Mouse (Mus musculus) stomach, embryonic 15.5 days (tissue): Measurements from ENCODE around the gene Wnt9b. TPM values are rescaled to one million over a fixed set of nuclear protein-coding genes. Genes with fewer than 3 reads are reported as not detected.

Experiments
- ATAC-seq: fragments of 200-750 bp; cut with Nextera tagmentation; 2 replicates; pipeline ENCODE4 v1.8.0; 2017; ENCODE audit warnings: low read depth, moderate number of reproducible peaks, moderate TSS enrichment; ENCODE audit not compliant: insufficient read depth, low FRiP score
- H3K27ac ChIP-seq: fragments of 300-500 bp; sonication (generic); 2 replicates; pipeline ENCODE4 v1.5.1; 2015; ENCODE audit warnings: mild to moderate bottlenecking, inconsistent platforms
- H3K27me3 ChIP-seq: fragments of 300-500 bp; sonication (generic); replicated peaks from 2 replicates; pipeline ENCODE4 v1.6.1; 2015; ENCODE audit warnings: inconsistent platforms
- H3K36me3 ChIP-seq: fragments of 300-500 bp; sonication (generic); 2 replicates; pipeline ENCODE4 v1.6.1; 2015; ENCODE audit warnings: inconsistent platforms
- H3K4me1 ChIP-seq: fragments of 300-500 bp; sonication (generic); 2 replicates; pipeline ENCODE4 v1.6.1; 2015; ENCODE audit warnings: inconsistent platforms
- H3K4me2 ChIP-seq: fragments of 300-500 bp; sonication (generic); 2 replicates; pipeline ENCODE4 v1.6.1; 2015; ENCODE audit warnings: mild to moderate bottlenecking, inconsistent platforms
- H3K4me3 ChIP-seq: fragments of 300-500 bp; sonication (generic); replicated peaks from 2 replicates; pipeline ENCODE4 v1.5.1; 2015; ENCODE audit warnings: inconsistent platforms
- H3K9ac ChIP-seq: fragments of 300-500 bp; sonication (generic); 2 replicates; pipeline ENCODE4 v1.6.1; 2015; ENCODE audit warnings: inconsistent platforms
- H3K9me3 ChIP-seq: fragments of 300-500 bp; sonication (generic); 2 replicates; pipeline ENCODE4 v1.6.1; 2016; ENCODE audit warnings: inconsistent platforms
- WGBS: fragments of 180-500 bp; shearing (Covaris S2); methylation state at CpG from one replicate; pipeline ENCODE4 v1.1.7; 2015; 5-methylcytosine and 5-hydroxymethylcytosine counted together
- polyA plus RNA-seq: library from polyadenylated mRNA; unstranded; fragments of >200 nt; fragmentation: Nextera tagmentation; extraction: Ambion mirVana; gene quantifications from 2 replicates; pipeline ENCODE4 v1.2.1, GENCODE M21; 2015

Gene Wnt9b
- polyA plus RNA-seq = 0.03 TPM in 1 of 2 replicates, not detected in the other

DNA sequence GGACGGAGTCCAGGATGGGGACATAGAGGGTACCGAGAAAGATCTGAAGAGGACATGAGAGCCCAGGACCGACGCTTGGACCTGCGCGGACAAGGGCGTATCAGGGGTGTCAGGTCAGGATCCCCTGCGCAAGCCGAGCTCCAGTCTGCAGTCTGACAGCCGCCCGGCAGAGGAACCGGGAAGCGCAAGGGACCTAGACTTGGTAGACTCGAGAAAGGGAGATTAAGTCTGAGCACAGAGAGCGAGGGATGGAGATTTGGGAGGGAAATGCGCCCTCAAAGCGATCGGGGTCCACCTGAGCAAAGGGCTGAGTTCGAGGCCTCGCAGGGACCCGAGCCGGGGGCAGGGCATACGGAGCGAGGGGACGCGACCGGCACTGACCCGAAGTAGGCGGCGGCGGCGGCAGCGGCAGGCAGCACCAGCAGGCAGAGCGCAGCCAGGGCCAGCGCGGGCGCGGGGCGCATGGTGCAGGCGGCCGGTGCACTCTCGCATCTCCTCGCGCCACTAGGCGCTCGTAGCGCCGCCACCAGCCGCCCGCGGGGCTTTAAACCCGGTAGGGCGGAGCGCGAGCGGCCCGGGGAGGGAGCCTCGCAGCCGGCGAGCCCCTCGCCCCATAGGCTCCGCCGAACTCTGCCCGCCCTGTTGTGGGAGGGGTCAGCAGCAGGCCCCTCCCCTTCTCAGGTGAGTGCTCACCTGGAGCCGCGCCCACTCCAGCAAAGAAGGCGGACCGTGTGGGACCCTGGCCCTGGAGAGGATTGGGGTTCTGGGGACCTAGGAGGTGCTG is at the start of gene Wnt9b:
Wnt9b (minus strand) TSS at position 516 of the 784 bp plus-strand sequence.
- Histone ChIP-seq H3K4me3 (peak within 1 kb of the TSS; percentile 45), H3K9ac (peak within 1 kb of the TSS; percentile 22; the same call in 1 of the 2 replicates), H3K9me3 (no peaks in the 10 kb centered on the region), H3K27ac (no peak within 1 kb of the TSS), H3K4me2 (peak within 1 kb of the TSS; percentile 93), H3K27me3 (peaks cover 57% of the 10 kb centered on the region), H3K36me3 (no peaks in the 10 kb centered on the region), H3K4me1 (peaks cover 11% of the 10 kb centered on the region)
- ATAC-seq = peak; percentile 85
- WGBS = under 1% methylated on average over 64 of the region's 68 CpGs

DNA sequence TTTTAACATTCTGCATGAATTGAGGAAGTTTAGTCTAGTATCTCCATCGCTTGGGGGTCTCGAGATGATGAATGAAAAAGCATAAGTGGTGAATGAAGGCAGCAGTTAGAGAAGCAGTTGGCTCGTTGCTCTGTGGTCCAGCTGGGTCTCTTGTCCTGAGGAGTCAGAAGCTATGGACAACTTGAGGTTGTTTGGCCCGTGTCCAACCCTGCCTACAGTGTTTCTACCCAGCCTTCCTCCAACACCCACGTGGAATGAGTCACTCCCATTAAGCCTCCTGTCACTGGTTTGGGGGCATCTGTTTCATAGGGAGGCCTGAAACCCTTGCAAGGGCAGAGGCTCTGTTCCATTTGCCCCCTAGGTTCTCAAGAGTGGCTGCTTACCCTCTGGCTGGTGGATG is 40.3 kb upstream of the Wnt9b start:
- Histone ChIP-seq H3K9me3 (no peaks in the 10 kb centered on the region), H3K36me3 (no peaks in the 10 kb centered on the region), H3K27me3 (peaks cover 7% of the 10 kb centered on the region), H3K9ac (no peak overlapping the region), H3K4me2 (no peak overlapping the region), H3K4me1 (no peaks in the 10 kb centered on the region), H3K27ac (no peak overlapping the region), H3K4me3 (no peak overlapping the region)
- no peak for ATAC-seq
- 55% methylated on average over 5 of the region's 5 CpGs for WGBS

DNA sequence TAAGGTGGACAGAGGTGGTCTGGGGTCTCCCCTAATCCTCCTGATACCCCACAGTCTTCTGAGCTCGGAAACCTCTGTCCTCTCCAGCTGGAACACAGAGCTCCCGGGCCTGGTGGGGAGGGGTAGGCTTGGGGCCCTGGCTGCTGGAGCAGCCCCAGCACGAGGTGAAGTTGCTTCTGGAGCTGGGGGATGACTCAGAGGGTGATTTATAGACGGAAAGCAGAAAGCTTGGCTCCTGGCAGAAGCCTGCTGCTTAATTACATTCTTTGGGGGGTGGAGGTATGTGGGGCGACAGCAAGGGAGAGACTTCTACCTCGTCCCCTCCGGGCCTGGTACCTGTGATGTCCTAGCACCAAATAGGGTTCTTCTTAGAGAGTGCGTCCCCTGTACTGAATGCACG is 30.5 kb upstream of the Wnt9b start:
- 32% methylated on average over 9 of the region's 9 CpGs for WGBS
- ATAC-seq = no peak; the same call in 1 of the 2 replicates
- Histone ChIP-seq H3K36me3 (no peaks in the 10 kb centered on the region), H3K9me3 (no peaks in the 10 kb centered on the region), H3K9ac (no peak overlapping the region), H3K4me3 (no peak overlapping the region), H3K27ac (no peak overlapping the region), H3K27me3 (peaks cover 34% of the 10 kb centered on the region), H3K4me2 (no peak overlapping the region), H3K4me1 (no peaks in the 10 kb centered on the region)

DNA sequence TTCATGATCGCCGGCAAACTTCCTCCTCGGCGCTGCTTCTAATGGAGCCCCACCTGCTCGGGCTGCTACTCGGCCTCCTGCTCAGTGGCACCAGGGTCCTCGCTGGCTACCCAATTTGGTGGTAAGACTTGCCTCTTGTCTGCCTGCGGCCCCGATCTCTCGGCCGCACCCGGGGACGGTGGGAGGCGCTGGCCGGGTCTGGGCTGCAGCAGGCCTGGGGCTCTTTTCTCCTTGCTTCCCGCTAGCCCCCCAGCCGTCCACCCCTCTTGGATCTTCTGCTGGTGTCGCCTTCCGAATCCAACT is 24.6 kb upstream of the Wnt9b start:
- H3K27me3 ChIP-seq = peaks cover 82% of the 10 kb centered on the region
- no peaks in the 10 kb centered on the region for H3K9me3 ChIP-seq
- no peak overlapping the region for H3K9ac ChIP-seq
- 1% methylated on average over 19 of the region's 19 CpGs for WGBS
- no peaks in the 10 kb centered on the region for H3K36me3 ChIP-seq
- H3K4me2 ChIP-seq = peak overlapping the region; percentile 49
- H3K4me1 ChIP-seq = peaks cover 14% of the 10 kb centered on the region
- H3K27ac ChIP-seq = no peak overlapping the region
- H3K4me3 ChIP-seq = peak overlapping the region; percentile 27
- ATAC-seq = no peak

DNA sequence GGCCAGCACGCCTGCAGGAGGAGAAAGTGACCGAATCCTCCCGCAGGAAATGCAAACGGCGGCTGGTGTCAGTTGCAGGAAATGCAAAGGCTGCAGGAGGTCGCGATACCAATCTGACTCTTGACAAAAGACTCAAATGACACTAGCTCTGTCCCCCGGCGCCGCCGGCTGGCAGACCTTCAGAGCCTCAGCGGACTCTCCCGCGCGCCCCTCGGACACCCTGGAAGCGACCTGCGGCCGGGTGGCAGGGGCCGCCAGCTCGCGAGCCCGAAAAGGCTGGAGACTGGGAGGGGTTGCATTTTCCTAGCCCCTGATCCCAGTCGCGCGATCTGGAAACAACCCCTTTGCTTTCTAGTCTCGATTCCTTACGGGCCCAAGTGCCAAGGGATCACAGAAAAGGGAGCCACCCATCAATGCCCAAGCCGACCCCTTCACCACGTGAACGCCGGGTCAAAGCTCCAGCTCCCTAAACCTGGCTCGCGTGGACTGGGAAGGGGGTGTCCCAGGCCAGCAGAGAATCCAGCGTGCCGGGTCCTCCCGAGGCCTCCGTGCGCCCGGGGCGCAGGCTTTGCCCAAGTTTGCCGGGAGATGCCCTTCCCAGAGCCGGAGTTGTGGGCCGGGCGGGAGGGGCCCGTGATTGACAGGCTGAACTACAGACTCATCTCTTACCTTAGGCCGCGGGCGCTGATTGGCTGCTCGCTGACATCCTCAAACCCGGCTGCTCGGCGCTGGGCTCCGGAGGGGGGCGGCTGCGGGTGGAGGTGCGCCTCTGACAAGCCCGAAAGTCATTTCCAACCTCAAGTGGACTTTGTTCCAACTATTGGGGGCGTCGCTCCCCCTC is 24.0 kb upstream of the Wnt9b start, which contains the start of gene Wnt3:
Wnt3 (plus strand) TSS at position 764 of the 841 bp plus-strand sequence.
- Histone ChIP-seq H3K9me3 (no peaks in the 10 kb centered on the region), H3K36me3 (no peaks in the 10 kb centered on the region), H3K9ac (no peak within 1 kb of the TSS), H3K27ac (no peak within 1 kb of the TSS), H3K4me1 (peaks cover 14% of the 10 kb centered on the region), H3K4me3 (peak within 1 kb of the TSS; percentile 27), H3K27me3 (peaks cover 87% of the 10 kb centered on the region), H3K4me2 (peak within 1 kb of the TSS; percentile 49)
- WGBS = under 1% methylated on average over 60 of the region's 60 CpGs
- ATAC-seq = no peak

DNA sequence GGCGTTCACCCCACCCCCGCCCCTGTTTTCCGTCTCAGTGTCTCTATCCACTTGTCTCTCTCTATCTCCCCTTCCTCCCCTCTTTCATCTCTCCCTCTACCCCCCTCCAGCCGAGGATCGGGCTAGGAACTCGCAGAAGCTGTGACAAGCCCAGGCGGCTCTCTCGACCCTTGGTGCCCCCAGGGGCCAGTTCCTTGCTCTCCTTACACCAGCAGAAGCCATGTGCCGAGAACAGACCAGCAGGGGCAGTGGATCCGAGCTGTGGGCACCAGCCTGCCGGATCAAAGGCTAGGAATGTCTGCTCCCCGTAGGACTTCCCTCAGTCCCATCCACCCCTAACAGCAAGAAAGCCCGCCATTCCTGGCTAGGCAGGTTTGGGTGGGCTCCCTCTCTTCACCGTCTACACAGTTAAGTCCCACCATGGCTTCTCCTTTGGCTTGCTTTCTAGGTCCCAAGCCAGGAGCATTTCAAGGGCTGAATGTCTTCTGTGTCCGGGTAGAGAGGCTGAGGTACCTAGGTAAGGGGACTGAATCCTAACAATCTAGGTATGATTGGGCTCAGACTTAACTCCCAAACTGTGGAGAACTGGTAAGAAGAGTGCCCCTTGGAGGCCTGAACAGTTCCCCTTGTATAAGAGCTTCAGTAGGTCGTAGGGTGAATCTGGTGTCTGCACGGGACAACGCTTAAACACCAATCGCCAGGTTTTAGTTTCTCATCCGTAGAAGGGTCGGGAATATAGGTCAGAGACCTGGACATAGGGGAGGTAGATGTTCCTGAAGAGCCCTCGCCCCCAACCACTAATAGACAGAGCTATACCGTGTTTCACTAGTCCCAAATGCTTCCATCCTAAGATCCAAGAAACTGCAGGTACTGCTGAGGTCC is 23.1 kb upstream of the Wnt9b start:
- Histone ChIP-seq H3K4me2 (peak overlapping the region; percentile 49), H3K27me3 (peaks cover 93% of the 10 kb centered on the region), H3K4me1 (peaks cover 14% of the 10 kb centered on the region), H3K36me3 (no peaks in the 10 kb centered on the region), H3K9ac (no peak overlapping the region), H3K4me3 (peak overlapping the region; percentile 27), H3K9me3 (no peaks in the 10 kb centered on the region), H3K27ac (no peak overlapping the region)
- ATAC-seq = no peak
- 2% methylated on average over 23 of the region's 23 CpGs for WGBS

DNA sequence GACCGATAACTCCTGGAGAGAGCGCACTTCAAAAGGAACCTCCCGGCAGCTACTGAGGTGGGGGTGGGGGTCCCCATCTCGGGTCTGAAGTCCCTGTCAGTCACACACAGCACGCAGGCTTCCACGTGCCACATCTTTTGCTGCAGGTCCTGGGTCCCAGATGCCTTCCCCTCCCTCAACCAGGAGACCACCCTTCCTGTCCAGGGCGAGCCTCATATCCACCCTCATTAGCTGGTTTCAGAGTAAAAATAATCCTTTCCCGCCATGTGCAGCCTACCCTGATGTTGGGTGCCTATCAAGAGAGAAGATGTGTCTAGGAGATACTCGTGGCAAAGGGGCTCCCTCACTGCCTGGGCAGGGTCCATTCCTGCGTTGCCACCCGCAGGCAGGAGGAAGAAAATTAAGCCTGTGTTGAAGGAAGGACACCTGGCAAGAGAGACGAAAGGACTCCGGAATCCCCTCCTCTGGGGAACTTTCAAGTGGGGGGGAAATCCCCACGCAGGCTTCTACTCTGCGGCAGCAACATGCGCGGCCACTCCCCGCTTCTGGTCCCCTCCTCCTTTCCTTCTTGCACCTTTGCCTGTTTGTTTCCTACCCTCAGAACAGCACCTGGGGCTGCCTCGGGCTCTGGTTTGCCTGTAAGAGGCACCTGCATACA is 21.7 kb upstream of the Wnt9b start:
- Histone ChIP-seq H3K9me3 (no peaks in the 10 kb centered on the region), H3K27ac (no peak overlapping the region), H3K9ac (no peak overlapping the region), H3K27me3 (peaks cover 82% of the 10 kb centered on the region), H3K36me3 (no peaks in the 10 kb centered on the region), H3K4me2 (no peak overlapping the region), H3K4me1 (peaks cover 14% of the 10 kb centered on the region), H3K4me3 (no peak overlapping the region)
- no peak for ATAC-seq
- WGBS = 1% methylated on average over 19 of the region's 19 CpGs

DNA sequence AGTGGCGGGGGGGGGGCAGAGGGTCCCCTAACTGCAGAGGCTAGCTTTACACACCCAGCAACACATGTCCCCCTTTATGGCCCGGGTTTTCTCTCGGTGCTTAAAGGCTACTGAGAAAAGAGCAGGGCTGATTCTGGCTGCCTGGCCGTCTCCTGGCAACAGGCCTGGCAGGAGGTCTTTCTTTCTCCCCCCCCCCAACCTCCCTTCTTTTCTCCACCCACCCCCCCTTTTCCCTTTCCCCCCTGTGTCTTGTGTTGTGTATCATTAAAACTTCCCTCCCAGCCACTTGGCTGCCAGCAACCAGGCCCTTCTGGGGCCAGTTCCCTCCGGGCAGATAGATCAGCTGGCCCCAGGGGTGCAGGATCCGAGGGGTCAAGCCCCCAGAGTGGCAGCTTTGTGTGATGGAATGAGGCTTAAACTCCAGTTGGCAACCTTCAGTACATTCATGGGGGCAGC is 16.0 kb upstream of the Wnt9b start:
- H3K4me3 ChIP-seq = no peak overlapping the region
- no peaks in the 10 kb centered on the region for H3K36me3 ChIP-seq
- no peaks in the 10 kb centered on the region for H3K4me1 ChIP-seq
- H3K9ac ChIP-seq = no peak overlapping the region
- H3K27ac ChIP-seq = no peak overlapping the region
- ATAC-seq = no peak; the same call in 1 of the 2 replicates
- no peak overlapping the region for H3K4me2 ChIP-seq
- H3K9me3 ChIP-seq = no peaks in the 10 kb centered on the region
- H3K27me3 ChIP-seq = peaks cover 25% of the 10 kb centered on the region
- 22% methylated on average over 6 of the region's 6 CpGs for WGBS

DNA sequence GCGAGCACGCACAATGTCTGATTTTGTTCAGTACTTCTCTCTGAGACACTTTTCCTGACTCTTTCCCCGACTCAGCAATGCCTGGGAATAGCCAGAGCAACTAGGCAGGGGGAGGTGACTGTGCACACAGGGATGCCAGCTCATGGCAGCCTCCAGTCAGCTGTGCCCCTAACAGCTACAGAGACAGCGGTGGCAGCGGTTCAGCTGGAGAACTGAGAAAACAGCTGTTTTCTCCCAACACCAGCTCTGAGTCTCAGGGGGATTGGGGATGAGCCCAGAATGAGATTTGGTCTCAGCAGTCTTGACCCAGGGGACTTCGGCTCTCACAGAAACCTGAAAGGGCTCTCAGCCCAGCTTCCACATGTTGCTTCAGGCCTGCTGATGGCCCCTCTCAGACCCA is 15.0 kb upstream of the Wnt9b start:
- Histone ChIP-seq H3K4me3 (no peak overlapping the region), H3K27me3 (peaks cover 16% of the 10 kb centered on the region), H3K27ac (no peak overlapping the region), H3K9ac (no peak overlapping the region), H3K36me3 (no peaks in the 10 kb centered on the region), H3K4me2 (no peak overlapping the region), H3K4me1 (no peaks in the 10 kb centered on the region), H3K9me3 (no peaks in the 10 kb centered on the region)
- WGBS = 53% methylated on average over 5 of the region's 6 CpGs
- ATAC-seq = no peak

DNA sequence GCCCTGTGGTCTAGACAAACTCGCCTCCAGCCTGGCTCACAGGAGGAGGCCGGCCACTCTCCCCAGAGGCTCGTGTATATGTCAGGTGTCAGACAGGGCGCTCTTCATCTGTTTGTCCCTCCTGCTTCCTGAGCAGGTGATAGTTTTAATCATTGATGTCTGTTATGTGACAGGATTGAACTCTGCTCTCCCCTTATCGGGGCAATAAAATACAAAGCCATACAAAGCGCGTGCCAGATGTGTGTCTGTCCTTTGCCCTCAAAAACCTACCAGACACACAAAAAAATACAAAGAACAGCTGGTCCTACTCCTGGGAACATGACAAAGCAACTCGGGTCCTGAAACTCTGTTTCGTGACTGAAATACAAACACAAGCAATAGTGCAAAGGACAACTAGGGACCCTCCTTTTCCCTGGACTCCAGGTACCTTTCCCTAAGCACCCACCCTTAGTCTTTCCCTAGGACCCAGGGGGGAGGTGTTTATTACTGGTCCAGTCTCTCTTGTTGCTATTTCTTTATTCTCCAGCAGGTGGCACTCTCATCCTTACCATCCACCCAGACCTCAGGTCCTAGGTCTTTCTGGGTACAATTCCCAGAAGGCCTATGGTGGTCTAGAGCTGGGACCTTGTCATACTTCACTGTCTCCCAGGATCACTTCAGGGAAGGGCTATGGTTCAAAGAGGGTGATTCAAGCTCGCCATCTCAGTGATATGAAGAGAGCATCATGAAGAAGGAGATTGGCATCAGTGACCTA is 14.0 kb upstream of the Wnt9b start:
- H3K4me2 ChIP-seq = no peak overlapping the region
- no peak overlapping the region for H3K27ac ChIP-seq
- H3K4me3 ChIP-seq = no peak overlapping the region
- H3K9ac ChIP-seq = no peak overlapping the region
- WGBS = 22% methylated on average over 10 of the region's 10 CpGs
- ATAC-seq = no peak
- no peaks in the 10 kb centered on the region for H3K4me1 ChIP-seq
- H3K36me3 ChIP-seq = no peaks in the 10 kb centered on the region
- peaks cover 10% of the 10 kb centered on the region for H3K27me3 ChIP-seq
- no peaks in the 10 kb centered on the region for H3K9me3 ChIP-seq
